Mouse (Mus musculus): Measurements from ENCODE around the gene Mapk8. TPM values are rescaled to one million over a fixed set of nuclear protein-coding genes. Genes with fewer than 3 reads are reported as not detected.

The Mapk8 gene
- polyA plus RNA-seq (2016; fragmentation: Nextera tagmentation; extraction: Ambion mirVana) = 18.8 and 21.2 TPM in 2 replicates

- H3K27ac ChIP-seq (replicated peaks) = peak within 1 kb of the TSS; percentile 98
- H3K4me3 ChIP-seq = peak within 1 kb of the TSS; percentile 88
- H3K4me1 ChIP-seq = peaks cover 15% of the 10 kb centered on the region
- H3K27me3 ChIP-seq (replicated peaks; ENCODE audit: low read depth, poor library complexity, severe bottlenecking) = peaks cover 26% of the 10 kb centered on the region
- DNase-seq (ENCODE audit: low spot score) = peak; percentile 99
- no peaks in the 10 kb centered on the region for H3K9me3 ChIP-seq
- no peaks in the 10 kb centered on the region for H3K36me3 ChIP-seq (replicated peaks)
- under 1% methylated on average over 70 of the region's 70 CpGs for WGBS
These were observed at the start of gene Mapk8 for GRCm38 (mm10) chr14:33447027-33447569. Gene Mapk8 (minus strand): TSS chr14:33447158.

GRCm38 (mm10) chr14:33495226-33495625 is 48.3 kb upstream of the Mapk8 start:
- Histone ChIP-seq H3K27me3 (replicated peaks; ENCODE audit: low read depth, poor library complexity, severe bottlenecking) (no peaks in the 10 kb centered on the region), H3K4me1 (peaks cover 7% of the 10 kb centered on the region; the same call in 1 of the 2 replicates), H3K27ac (replicated peaks) (no peak overlapping the region), H3K9me3 (no peaks in the 10 kb centered on the region), H3K4me3 (no peak overlapping the region), H3K36me3 (replicated peaks) (no peaks in the 10 kb centered on the region)
- WGBS = 67% methylated on average over 4 of the region's 4 CpGs
- no peak for DNase-seq (ENCODE audit: low spot score)

GRCm38 (mm10) chr14:33487805-33488550 is 41.0 kb upstream of the Mapk8 start:
- DNase-seq (ENCODE audit: low spot score) = no peak
- peaks cover 19% of the 10 kb centered on the region for H3K4me1 ChIP-seq
- no peaks in the 10 kb centered on the region for H3K9me3 ChIP-seq
- no peaks in the 10 kb centered on the region for H3K36me3 ChIP-seq (replicated peaks)
- H3K27ac ChIP-seq (replicated peaks) = no peak overlapping the region
- WGBS = 79% methylated on average over 15 of the region's 15 CpGs
- H3K27me3 ChIP-seq (replicated peaks; ENCODE audit: low read depth, poor library complexity, severe bottlenecking) = no peaks in the 10 kb centered on the region
- no peak overlapping the region for H3K4me3 ChIP-seq

GRCm38 (mm10) chr14:33481991-33482390 is 35.0 kb upstream of the Mapk8 start:
- Histone ChIP-seq H3K4me1 (peaks cover 32% of the 10 kb centered on the region), H3K36me3 (replicated peaks) (no peaks in the 10 kb centered on the region), H3K27me3 (replicated peaks; ENCODE audit: low read depth, poor library complexity, severe bottlenecking) (no peaks in the 10 kb centered on the region), H3K4me3 (no peak overlapping the region), H3K27ac (replicated peaks) (no peak overlapping the region), H3K9me3 (no peaks in the 10 kb centered on the region)
- WGBS = 24% methylated on average over 3 of the region's 3 CpGs
- DNase-seq (ENCODE audit: low spot score) = peak; percentile 59

- no peak for DNase-seq (ENCODE audit: low spot score)
- Histone ChIP-seq H3K27ac (replicated peaks) (no peak overlapping the region), H3K4me1 (peaks cover 24% of the 10 kb centered on the region), H3K36me3 (replicated peaks) (no peaks in the 10 kb centered on the region), H3K4me3 (no peak overlapping the region), H3K27me3 (replicated peaks; ENCODE audit: low read depth, poor library complexity, severe bottlenecking) (no peaks in the 10 kb centered on the region), H3K9me3 (no peaks in the 10 kb centered on the region)
- 14% methylated on average over 3 of the region's 3 CpGs for WGBS
These were observed 29.3 kb upstream of the Mapk8 start for GRCm38 (mm10) chr14:33476094-33476760.

GRCm38 (mm10) chr14:33474461-33474860 is 27.5 kb upstream of the Mapk8 start:
- 75% methylated on average over 2 of the region's 2 CpGs for WGBS
- Histone ChIP-seq H3K4me3 (no peak overlapping the region), H3K9me3 (no peaks in the 10 kb centered on the region), H3K4me1 (peaks cover 17% of the 10 kb centered on the region), H3K27me3 (replicated peaks; ENCODE audit: low read depth, poor library complexity, severe bottlenecking) (no peaks in the 10 kb centered on the region), H3K36me3 (replicated peaks) (no peaks in the 10 kb centered on the region), H3K27ac (replicated peaks) (no peak overlapping the region)
- no peak for DNase-seq (ENCODE audit: low spot score)

GRCm38 (mm10) chr14:33471331-33471730 is 24.4 kb upstream of the Mapk8 start, which contains the start of gene Frmpd2:
Gene Frmpd2 (plus strand): TSS chr14:33471696.
- WGBS = 25% methylated on average over 3 of the region's 3 CpGs
- no peaks in the 10 kb centered on the region for H3K27me3 ChIP-seq (replicated peaks; ENCODE audit: low read depth, poor library complexity, severe bottlenecking)
- no peak within 1 kb of the TSS for H3K4me3 ChIP-seq
- H3K27ac ChIP-seq (replicated peaks) = no peak within 1 kb of the TSS; the same call in 1 of the 2 replicates
- no peaks in the 10 kb centered on the region for H3K36me3 ChIP-seq (replicated peaks)
- no peak for DNase-seq (ENCODE audit: low spot score)
- H3K9me3 ChIP-seq = no peaks in the 10 kb centered on the region
- peaks cover 31% of the 10 kb centered on the region for H3K4me1 ChIP-seq

- Histone ChIP-seq H3K27me3 (replicated peaks; ENCODE audit: low read depth, poor library complexity, severe bottlenecking) (no peaks in the 10 kb centered on the region), H3K27ac (replicated peaks) (no peak overlapping the region), H3K36me3 (replicated peaks) (no peaks in the 10 kb centered on the region), H3K4me3 (no peak overlapping the region), H3K4me1 (peaks cover 25% of the 10 kb centered on the region), H3K9me3 (no peaks in the 10 kb centered on the region)
- WGBS = 39% methylated on average over 6 of the region's 6 CpGs
- DNase-seq (ENCODE audit: low spot score) = peak; percentile 63
These were observed 20.8 kb upstream of the Mapk8 start for GRCm38 (mm10) chr14:33467766-33468165.

- WGBS = 70% methylated on average over 3 of the region's 3 CpGs
- H3K36me3 ChIP-seq (replicated peaks) = no peaks in the 10 kb centered on the region
- peaks cover 17% of the 10 kb centered on the region for H3K4me1 ChIP-seq
- H3K9me3 ChIP-seq = no peaks in the 10 kb centered on the region
- no peak overlapping the region for H3K4me3 ChIP-seq
- H3K27ac ChIP-seq (replicated peaks) = no peak overlapping the region
- no peak for DNase-seq (ENCODE audit: low spot score)
- no peaks in the 10 kb centered on the region for H3K27me3 ChIP-seq (replicated peaks; ENCODE audit: low read depth, poor library complexity, severe bottlenecking)
These were observed 16.7 kb upstream of the Mapk8 start for GRCm38 (mm10) chr14:33463658-33464057.

- H3K27ac ChIP-seq (replicated peaks) = no peak overlapping the region
- no peak overlapping the region for H3K4me3 ChIP-seq
- peaks cover 12% of the 10 kb centered on the region for H3K4me1 ChIP-seq
- DNase-seq (ENCODE audit: low spot score) = no peak
- H3K9me3 ChIP-seq = no peaks in the 10 kb centered on the region
- no peaks in the 10 kb centered on the region for H3K36me3 ChIP-seq (replicated peaks)
- peaks cover 26% of the 10 kb centered on the region for H3K27me3 ChIP-seq (replicated peaks; ENCODE audit: low read depth, poor library complexity, severe bottlenecking)
These were observed 3.4 kb upstream of the Mapk8 start for GRCm38 (mm10) chr14:33450331-33450730.

GRCm38 (mm10) chr14:33449296-33449840 is 2.4 kb upstream of the Mapk8 start:
- Histone ChIP-seq H3K9me3 (no peaks in the 10 kb centered on the region), H3K4me3 (no peak overlapping the region), H3K4me1 (peaks cover 15% of the 10 kb centered on the region), H3K27ac (replicated peaks) (no peak overlapping the region), H3K36me3 (replicated peaks) (no peaks in the 10 kb centered on the region), H3K27me3 (replicated peaks; ENCODE audit: low read depth, poor library complexity, severe bottlenecking) (peaks cover 26% of the 10 kb centered on the region)
- no peak for DNase-seq (ENCODE audit: low spot score)
- WGBS = 91% methylated on average over 2 of the region's 2 CpGs

- Histone ChIP-seq H3K4me3 (no peak overlapping the region), H3K9me3 (no peaks in the 10 kb centered on the region), H3K27me3 (replicated peaks; ENCODE audit: low read depth, poor library complexity, severe bottlenecking) (peaks cover 26% of the 10 kb centered on the region), H3K4me1 (peaks cover 15% of the 10 kb centered on the region), H3K27ac (replicated peaks) (no peak overlapping the region), H3K36me3 (replicated peaks) (no peaks in the 10 kb centered on the region)
- WGBS = 79% methylated on average over 4 of the region's 4 CpGs
- no peak for DNase-seq (ENCODE audit: low spot score)
These were observed 1.3 kb upstream of the Mapk8 start for GRCm38 (mm10) chr14:33448276-33448675.
